Mouse (Mus musculus) ES-E14 (cell line): Measurements from ENCODE around the gene Il12a. TPM values are rescaled to one million over a fixed set of nuclear protein-coding genes. Genes with fewer than 3 reads are reported as not detected.

Source experiments
- DNase-seq: peaks from one replicate; pipeline ENCODE4 v3.0.0-alpha.2; 2013; ENCODE audit warnings: low read depth, low spot score
- H3K27ac ChIP-seq: 2 replicates; pipeline ENCODE4 v1.5.1; 2012; ENCODE audit warnings: low read depth, mild to moderate bottlenecking, low read length, moderate library complexity, mixed read lengths; ENCODE audit not compliant: poor library complexity, insufficient read depth, severe bottlenecking
- H3K36me3 ChIP-seq: 2 replicates; pipeline ENCODE4 v1.6.1; 2012; ENCODE audit warnings: mild to moderate bottlenecking, low read length, moderate library complexity, mixed read lengths; ENCODE audit not compliant: control insufficient read depth, poor library complexity, insufficient read depth, severe bottlenecking
- H3K4me1 ChIP-seq, 2 experiments: fragments of 150-350 bp in 1 of 2; sonication (generic) in 1 of 2; 2 replicates each; pipeline ENCODE4 v1.6.1; 2012; ENCODE audit warnings: low read length in 2 of 2, mild to moderate bottlenecking in 1 of 2, mixed read lengths in 1 of 2; ENCODE audit not compliant: control insufficient read depth in 2 of 2, insufficient read depth in 2 of 2, poor library complexity in 1 of 2
- H3K4me3 ChIP-seq, 2 experiments: fragments of 150-350 bp in 1 of 2; sonication (generic) in 1 of 2; 2 replicates each; pipeline ENCODE4 v1.5.1; 2012; ENCODE audit warnings: low read length in 2 of 2, low read depth in 1 of 2, mild to moderate bottlenecking in 1 of 2, mixed read lengths in 1 of 2; ENCODE audit not compliant: insufficient read depth in 1 of 2, poor library complexity in 1 of 2, severe bottlenecking in 1 of 2
- H3K9ac ChIP-seq: 2 replicates; pipeline ENCODE4 v1.6.1; 2012; ENCODE audit warnings: low read depth, mild to moderate bottlenecking, low read length, mixed read lengths; ENCODE audit not compliant: poor library complexity, insufficient read depth, severe bottlenecking
- H3K9me3 ChIP-seq: fragments of 150-350 bp; sonication (generic); 2 replicates; pipeline ENCODE4 v1.6.1; 2012; ENCODE audit warnings: low read depth, mild to moderate bottlenecking, low read length; ENCODE audit not compliant: control insufficient read depth, insufficient read depth
- CHD2 ChIP-seq: IDR thresholded peaks from 2 replicates; pipeline ENCODE4 v1.6.1; 2014; ENCODE audit warnings: mild to moderate bottlenecking, low read depth, low read length, inconsistent platforms
- HCFC1 ChIP-seq: IDR thresholded peaks from 2 replicates; pipeline ENCODE4 v1.6.1; 2012; ENCODE audit warnings: low read length, inconsistent platforms, borderline replicate concordance; ENCODE audit not compliant: insufficient read depth
- MAFK ChIP-seq: IDR thresholded peaks from 2 replicates; pipeline ENCODE4 v1.6.1; 2014; ENCODE audit warnings: mild to moderate bottlenecking, low read depth, low read length, inconsistent platforms; ENCODE audit not compliant: insufficient read depth
- ZC3H11A ChIP-seq: IDR thresholded peaks from 2 replicates; pipeline ENCODE4 v1.6.1; 2012; ENCODE audit warnings: low read depth, mild to moderate bottlenecking, inconsistent platforms, low read length, borderline replicate concordance
- ZNF384 ChIP-seq: IDR thresholded peaks from 2 replicates; pipeline ENCODE4 v1.6.1; 2012; ENCODE audit warnings: low read depth, low read length, inconsistent platforms
- in situ Hi-C, 2 experiments: fragments of 600-800 bp; cut with MboI; formaldehyde crosslinking; loops; one replicate each; pipeline ENCODE4 v1.15.1; 2025; ENCODE audit warnings: low sequenced_read_pairs in 2 of 2, inconsistent platforms in 1 of 2; ENCODE audit not compliant: unreplicated experiment in 2 of 2
- total RNA-seq: library from RNA; depleted of rRNA; stranded (reverse); fragments of 300-350 nt; gene quantifications from 2 replicates; pipeline ENCODE4 v1.2.3, GENCODE M21; 2012

The Il12a gene
- total RNA-seq, 1 experiment = not detected

DNA sequence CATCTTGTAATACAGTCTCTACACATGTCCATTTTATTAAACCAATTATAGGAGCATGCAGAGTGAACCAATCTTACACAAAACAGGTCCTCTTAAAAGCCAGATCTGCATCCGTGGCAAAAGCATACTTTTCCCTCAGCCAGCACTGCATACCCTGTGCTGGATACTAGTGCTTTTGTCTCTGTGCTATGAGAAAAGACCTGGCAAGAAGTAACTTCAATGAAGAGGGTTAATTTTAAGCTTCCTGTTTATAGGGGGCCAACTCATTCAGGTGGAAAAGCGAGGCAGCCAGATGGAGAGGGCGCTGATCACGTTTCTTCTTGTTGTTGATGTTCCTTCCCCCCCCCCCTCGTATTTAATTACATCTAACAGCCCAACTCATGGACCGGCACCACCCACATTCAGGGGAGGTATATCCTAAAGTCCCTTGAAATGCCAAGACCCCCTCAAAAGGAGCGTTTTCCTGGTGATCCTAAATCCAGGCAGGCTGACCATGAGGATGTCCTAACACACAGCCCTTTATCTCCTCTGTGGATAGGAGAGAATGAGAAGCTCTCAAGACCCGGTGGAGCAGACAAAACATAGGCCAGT, 28.9 kb downstream of the Il12a start:
- Histone ChIP-seq H3K4me3 (no peak overlapping the region), H3K27ac (no peak overlapping the region), H3K4me1 (no peaks in the 10 kb centered on the region), H3K9ac (no peak overlapping the region), H3K9me3 (0 out of 2 replicates have a peak, but pooled peaks cover 4% of the 10 kb centered on the region), H3K36me3 (no peaks in the 10 kb centered on the region)
- no peak for TF ChIP-seq ZC3H11A
- TF ChIP-seq HCFC1 = no peak
- no peak for TF ChIP-seq MAFK
- TF ChIP-seq CHD2 = no peak
- TF ChIP-seq ZNF384 = no peak
- in situ Hi-C loops = loop anchor here in 1 of 2 experiments (25.0 kb wide), 1 partner anchor 657 kb away; the partner anchor contains the start of gene Schip1
- no peak for DNase-seq

DNA sequence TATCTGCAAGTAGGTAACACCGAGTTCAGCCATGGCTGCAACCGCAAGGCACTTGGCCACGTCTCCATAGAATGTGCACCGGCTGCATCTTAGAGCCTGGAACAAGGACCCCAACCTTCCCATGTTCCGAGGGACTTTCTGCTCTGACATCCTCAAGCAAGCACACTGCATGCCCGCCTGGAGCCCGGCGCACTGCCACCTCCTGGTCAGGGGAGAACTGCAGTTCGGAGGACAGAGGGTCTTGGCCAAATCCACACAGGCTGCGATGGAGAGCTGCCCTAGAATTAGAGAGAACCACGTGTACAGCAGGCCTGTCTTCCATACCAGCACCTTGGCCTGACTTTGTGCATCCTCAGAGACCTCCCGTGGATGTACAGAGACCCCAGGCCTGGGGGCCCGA, 29.8 kb downstream of the Il12a start:
- Histone ChIP-seq H3K4me1 (no peaks in the 10 kb centered on the region), H3K9me3 (0 out of 2 replicates have a peak, but pooled peaks cover 4% of the 10 kb centered on the region), H3K27ac (no peak overlapping the region), H3K36me3 (no peaks in the 10 kb centered on the region), H3K4me3 (peak overlapping the region in 1 of 2 experiments; percentile 47; a peak in 2 of 4 replicates), H3K9ac (no peak overlapping the region)
- in situ Hi-C loops = loop anchor here in 1 of 2 experiments (25.0 kb wide), 1 partner anchor 658 kb away; the partner anchor contains the start of gene Schip1
- DNase-seq = no peak
- TF ChIP-seq ZC3H11A (0 out of 2 replicates have a peak, but pooled peaks have one; percentile 27), CHD2 (no peak)

GRCm38 (mm10) chr3:68741955-68742354, 51.5 kb downstream of the Il12a start:
- TF ChIP-seq MAFK = no peak
- TF ChIP-seq HCFC1 = no peak
- TF ChIP-seq CHD2 = no peak
- no peak for TF ChIP-seq ZNF384
- TF ChIP-seq ZC3H11A = no peak
- Histone ChIP-seq H3K27ac (no peak overlapping the region), H3K4me3 (no peak overlapping the region), H3K9me3 (peaks cover 3% of the 10 kb centered on the region), H3K4me1 (no peaks in the 10 kb centered on the region), H3K9ac (no peak overlapping the region), H3K36me3 (no peaks in the 10 kb centered on the region)
- in situ Hi-C loops = no loop called here
- no peak for DNase-seq

- DNase-seq = no peak
These were observed 52.5 kb downstream of the Il12a start for GRCm38 (mm10) chr3:68742718-68743471.

More at GRCm38 (mm10) chr3:68742718-68743471, 52.5 kb downstream of the Il12a start:
- Histone ChIP-seq H3K9ac (no peak overlapping the region), H3K4me3 (no peak overlapping the region), H3K27ac (no peak overlapping the region), H3K4me1 (no peaks in the 10 kb centered on the region), H3K36me3 (no peaks in the 10 kb centered on the region), H3K9me3 (peaks cover 3% of the 10 kb centered on the region)
- TF ChIP-seq HCFC1 = no peak
- TF ChIP-seq ZC3H11A = no peak
- no peak for TF ChIP-seq ZNF384
- TF ChIP-seq MAFK = no peak
- no peak for TF ChIP-seq CHD2
- in situ Hi-C loops = no loop called here
